Mouse (Mus musculus) intestine, embryonic 16.5 days (tissue): ENCODE results near the gene Kncn. TPM values are rescaled to one million over a fixed set of nuclear protein-coding genes. Genes with fewer than 3 reads are reported as not detected.

Source experiments
- ATAC-seq: fragments of 200-750 bp; cut with Nextera tagmentation; 2 replicates; pipeline ENCODE4 v1.8.0; 2017; ENCODE audit warnings: moderate TSS enrichment, moderate library complexity
- H3K27ac ChIP-seq: fragments of 300-500 bp; sonication (generic); 2 replicates; pipeline ENCODE4 v1.5.1; 2014; ENCODE audit warnings: mild to moderate bottlenecking, low read length
- H3K27me3 ChIP-seq: fragments of 300-500 bp; sonication (generic); replicated peaks from 2 replicates; pipeline ENCODE4 v1.6.1; 2014; ENCODE audit warnings: low read length, control low read depth, mixed read lengths; ENCODE audit not compliant: control insufficient read depth, insufficient read depth
- H3K36me3 ChIP-seq: fragments of 300-500 bp; sonication (generic); 2 replicates; pipeline ENCODE4 v1.6.1; 2014; ENCODE audit warnings: low read length, control low read depth; ENCODE audit not compliant: control insufficient read depth, insufficient read depth
- H3K4me1 ChIP-seq: fragments of 300-500 bp; sonication (generic); 2 replicates; pipeline ENCODE4 v1.6.1; 2014; ENCODE audit warnings: low read length, control low read depth, mixed read lengths; ENCODE audit not compliant: control insufficient read depth, insufficient read depth
- H3K4me2 ChIP-seq: fragments of 300-500 bp; sonication (generic); 2 replicates; pipeline ENCODE4 v1.6.1; 2014; ENCODE audit warnings: low read depth, low read length, control low read depth
- H3K4me3 ChIP-seq: fragments of 300-500 bp; sonication (generic); 2 replicates; pipeline ENCODE4 v1.5.1; 2014; ENCODE audit warnings: mild to moderate bottlenecking, low read length
- H3K9ac ChIP-seq: fragments of 300-500 bp; sonication (generic); 2 replicates; pipeline ENCODE4 v1.6.1; 2014; ENCODE audit warnings: low read depth, low read length
- H3K9me3 ChIP-seq: fragments of 300-500 bp; sonication (generic); 2 replicates; pipeline ENCODE4 v1.6.1; 2016; ENCODE audit warnings: low read length, control low read depth; ENCODE audit not compliant: control insufficient read depth
- WGBS: fragments of 180-500 bp; shearing (Covaris S2); extraction: QIAGEN DNeasy Blood & Tissue Kit; methylation state at CpG from one replicate; pipeline ENCODE4 v1.1.7; 2014; 5-methylcytosine and 5-hydroxymethylcytosine counted together
- polyA plus RNA-seq: library from polyadenylated mRNA; unstranded; fragments of >200 nt; fragmentation: Nextera tagmentation; extraction: Ambion mirVana; gene quantifications from 2 replicates; pipeline ENCODE4 v1.2.1, GENCODE M21; 2015

Gene Kncn
- polyA plus RNA-seq, 1 experiment from 2014 or later, result not detected

DNA sequence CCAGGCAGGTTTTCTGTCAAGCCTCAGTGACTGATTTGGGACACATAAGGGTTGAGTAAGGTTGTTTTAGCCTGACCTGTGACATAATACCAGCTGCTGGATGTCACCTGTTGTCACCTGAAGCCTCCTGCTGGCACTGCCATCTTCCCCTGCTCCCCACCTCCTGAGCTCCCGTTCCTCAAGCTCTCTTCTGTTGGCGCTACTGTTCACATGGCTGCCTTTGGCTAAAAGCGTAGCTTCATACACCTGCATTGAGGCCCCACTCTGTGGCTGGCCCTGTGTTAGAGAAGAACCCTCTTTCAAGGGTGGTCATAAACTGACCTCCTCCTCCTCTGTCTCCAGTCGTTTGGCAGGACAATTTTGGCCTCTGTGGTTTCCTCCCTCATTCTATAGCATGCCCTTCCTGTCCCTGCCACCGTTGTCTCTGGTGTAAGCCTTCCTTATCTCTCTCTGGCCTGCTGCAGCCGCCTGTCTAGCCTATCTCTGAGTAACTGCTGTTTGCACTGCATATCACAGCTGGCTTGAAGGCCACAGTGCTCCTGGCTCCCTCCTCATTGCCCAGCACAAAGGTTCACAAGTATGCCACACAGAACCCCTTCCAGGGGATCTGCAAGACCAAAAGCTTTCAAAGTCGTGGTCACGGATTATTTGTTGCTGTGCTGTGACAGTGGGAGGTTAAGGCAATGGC, 35.1 kb upstream of the Kncn start:
- Histone ChIP-seq H3K36me3 (no peaks in the 10 kb centered on the region; the same call in 1 of the 2 replicates), H3K9me3 (no peaks in the 10 kb centered on the region), H3K9ac (no peak overlapping the region), H3K4me1 (peaks cover 4% of the 10 kb centered on the region; the same call in 1 of the 2 replicates), H3K27ac (peak overlapping the region; percentile 26; the same call in 1 of the 2 replicates), H3K4me3 (no peak overlapping the region), H3K27me3 (no peaks in the 10 kb centered on the region), H3K4me2 (no peak overlapping the region)
- ATAC-seq, result peak; percentile 95
- 42% methylated on average over 8 of the region's 8 CpGs for WGBS

DNA sequence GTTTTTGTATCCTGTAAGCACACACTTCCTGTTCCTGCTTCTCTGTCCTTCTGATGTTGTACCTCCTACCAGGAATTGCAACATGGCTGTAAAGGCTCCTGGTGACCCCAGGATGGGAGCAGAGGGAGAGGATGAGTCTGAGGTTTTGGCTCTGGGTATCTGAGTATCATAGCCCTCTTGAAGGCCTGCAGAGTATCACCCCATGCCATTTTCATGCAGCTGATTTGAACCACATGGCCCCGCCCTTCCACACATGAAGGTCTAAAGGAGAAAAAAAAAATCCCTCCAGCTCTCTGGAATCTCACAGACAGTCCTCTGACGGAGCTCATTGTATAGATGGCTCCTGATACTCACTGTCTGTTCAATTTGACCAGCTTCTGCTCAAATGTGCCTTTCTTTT, 34.1 kb upstream of the Kncn start:
- H3K27ac ChIP-seq, result 0 out of 2 replicates have a peak overlapping the region, but pooled peaks have one; percentile 26
- H3K9me3 ChIP-seq, result no peaks in the 10 kb centered on the region
- H3K36me3 ChIP-seq, result no peaks in the 10 kb centered on the region; the same call in 1 of the 2 replicates
- H3K4me2 ChIP-seq, result no peak overlapping the region
- peaks cover 4% of the 10 kb centered on the region; the same call in 1 of the 2 replicates for H3K4me1 ChIP-seq
- H3K27me3 ChIP-seq, result no peaks in the 10 kb centered on the region
- WGBS, result 88% methylated on average over 2 of the region's 2 CpGs
- ATAC-seq, result no peak
- H3K9ac ChIP-seq, result no peak overlapping the region
- H3K4me3 ChIP-seq, result no peak overlapping the region

DNA sequence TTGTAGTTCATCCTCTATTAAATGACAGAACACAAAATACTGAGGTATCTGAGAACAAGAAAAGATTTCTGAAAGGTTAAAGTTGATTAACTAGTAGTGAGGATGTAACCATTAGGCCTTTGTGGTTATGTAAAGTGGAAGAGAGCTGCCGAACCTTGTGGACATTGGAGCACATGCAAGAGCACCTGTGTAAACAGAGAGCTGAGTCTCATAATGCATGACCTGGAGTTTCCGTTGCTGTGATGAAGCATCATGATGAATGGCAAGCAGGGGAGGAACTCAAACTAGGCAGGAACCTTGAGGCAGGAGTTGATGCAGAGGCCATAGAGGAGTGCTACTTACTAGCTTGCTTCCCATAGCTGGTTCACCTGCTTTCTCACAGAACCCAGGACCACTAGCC, 33.6 kb upstream of the Kncn start:
- peaks cover 4% of the 10 kb centered on the region; the same call in 1 of the 2 replicates for H3K4me1 ChIP-seq

DNA sequence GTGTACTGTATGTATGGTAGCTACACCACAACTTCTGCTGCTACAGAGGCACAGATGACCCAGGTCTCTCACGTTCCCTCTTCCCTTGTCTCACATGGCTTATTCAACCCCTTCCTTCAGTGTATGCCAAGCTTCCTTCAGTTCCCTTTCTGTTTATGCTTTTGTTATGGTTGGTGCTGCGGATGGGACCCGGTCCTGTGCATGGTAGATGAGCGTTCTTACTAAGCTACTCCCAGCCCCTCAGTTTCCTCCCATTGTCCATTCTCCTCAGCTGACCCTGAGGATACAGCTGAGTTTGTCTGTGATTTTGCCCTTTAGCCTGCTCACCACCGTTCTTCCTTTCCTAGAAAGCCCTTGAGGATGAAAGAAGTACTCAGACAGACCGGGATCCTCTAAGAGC, 32.6 kb upstream of the Kncn start:
- H3K9me3 ChIP-seq, result no peaks in the 10 kb centered on the region
- no peaks in the 10 kb centered on the region for H3K27me3 ChIP-seq
- H3K36me3 ChIP-seq, result no peaks in the 10 kb centered on the region; the same call in 1 of the 2 replicates
- ATAC-seq, result no peak
- 85% methylated on average over 6 of the region's 6 CpGs for WGBS
- no peak overlapping the region for H3K9ac ChIP-seq
- H3K4me1 ChIP-seq, result peaks cover 4% of the 10 kb centered on the region; the same call in 1 of the 2 replicates
- no peak overlapping the region for H3K4me3 ChIP-seq
- H3K4me2 ChIP-seq, result no peak overlapping the region
- no peak overlapping the region for H3K27ac ChIP-seq

More for the DNA sequence above, 33.6 kb upstream of the Kncn start:
- Histone ChIP-seq H3K4me3 (no peak overlapping the region), H3K4me2 (no peak overlapping the region), H3K9ac (no peak overlapping the region), H3K9me3 (no peaks in the 10 kb centered on the region), H3K36me3 (no peaks in the 10 kb centered on the region; the same call in 1 of the 2 replicates), H3K27me3 (no peaks in the 10 kb centered on the region), H3K27ac (no peak overlapping the region)
- ATAC-seq, result no peak
- WGBS, result 42% methylated on average over 2 of the region's 2 CpGs

DNA sequence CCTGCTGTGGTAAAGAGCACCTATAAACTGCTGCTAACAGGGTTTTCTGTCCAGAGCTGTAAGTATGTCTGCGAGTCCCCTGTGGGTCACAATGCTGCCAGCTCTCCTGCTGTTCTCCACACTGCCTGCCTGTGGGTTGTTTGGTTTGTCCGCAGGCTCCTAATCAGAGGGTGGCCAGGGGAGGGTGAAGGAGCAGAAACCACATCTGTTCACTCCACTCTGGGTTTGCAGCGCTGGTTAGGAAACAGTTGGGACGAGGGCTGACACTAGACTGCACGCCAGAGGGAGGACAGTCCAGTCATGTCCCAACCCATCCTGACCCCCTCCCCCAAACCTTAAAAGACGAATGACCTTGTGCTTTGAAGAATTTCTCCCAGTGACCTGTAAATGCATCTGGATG, 29.1 kb upstream of the Kncn start:
- 60% methylated on average over 6 of the region's 6 CpGs for WGBS
- H3K9me3 ChIP-seq, result no peaks in the 10 kb centered on the region
- no peak for ATAC-seq
- H3K27me3 ChIP-seq, result no peaks in the 10 kb centered on the region
- no peak overlapping the region for H3K4me3 ChIP-seq
- H3K4me1 ChIP-seq, result no peaks in the 10 kb centered on the region
- no peak overlapping the region for H3K4me2 ChIP-seq
- H3K36me3 ChIP-seq, result peaks cover 7% of the 10 kb centered on the region
- no peak overlapping the region for H3K9ac ChIP-seq
- H3K27ac ChIP-seq, result no peak overlapping the region

DNA sequence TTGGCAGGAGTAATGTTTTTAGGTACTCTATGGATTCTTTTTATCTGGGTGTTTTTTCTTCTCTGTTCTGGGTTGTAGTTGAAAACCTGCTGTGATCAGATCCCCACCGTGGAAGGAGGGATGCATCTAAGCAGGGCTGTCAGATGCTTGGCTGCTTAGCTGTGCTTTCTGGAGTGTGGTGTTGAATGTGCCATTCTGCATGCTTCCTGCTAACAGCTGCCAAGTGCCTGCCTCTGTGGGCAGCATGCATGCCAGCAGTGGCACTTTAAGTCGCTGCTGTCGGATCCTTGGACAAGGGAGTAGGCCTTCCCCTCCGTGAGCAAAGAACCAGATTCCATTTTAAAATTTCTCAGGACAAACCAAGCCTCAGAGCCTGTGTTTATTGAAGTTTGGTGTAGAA, 28.6 kb upstream of the Kncn start:
- Histone ChIP-seq H3K9me3 (no peaks in the 10 kb centered on the region), H3K4me2 (no peak overlapping the region), H3K36me3 (peaks cover 7% of the 10 kb centered on the region), H3K27me3 (no peaks in the 10 kb centered on the region), H3K27ac (no peak overlapping the region), H3K9ac (no peak overlapping the region), H3K4me1 (no peaks in the 10 kb centered on the region), H3K4me3 (no peak overlapping the region)
- ATAC-seq, result no peak
- 69% methylated on average over 4 of the region's 4 CpGs for WGBS

DNA sequence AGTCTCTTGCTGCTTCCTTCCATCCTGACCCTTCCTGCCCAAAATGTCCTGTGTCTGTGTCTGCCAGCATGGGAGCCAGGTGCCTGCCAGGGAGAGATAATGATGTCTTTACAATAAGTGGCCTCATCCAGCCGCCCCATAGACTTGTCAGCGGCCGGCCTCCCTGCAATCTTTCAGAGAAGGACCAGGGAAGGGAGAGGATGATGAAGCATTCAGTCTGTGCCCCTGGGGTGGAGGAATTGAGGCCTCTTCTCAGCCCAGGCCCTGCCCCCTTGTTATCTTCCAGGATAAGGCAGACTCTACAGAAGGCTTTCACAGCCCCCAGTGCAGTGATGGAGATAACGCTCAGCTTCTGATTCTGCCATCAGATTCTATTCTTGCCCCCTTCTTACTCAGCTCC, 27.9 kb upstream of the Kncn start:
- peak; percentile 53; the same call in 1 of the 2 replicates for ATAC-seq
- H3K27me3 ChIP-seq, result no peaks in the 10 kb centered on the region
- 67% methylated on average over 4 of the region's 4 CpGs for WGBS

DNA sequence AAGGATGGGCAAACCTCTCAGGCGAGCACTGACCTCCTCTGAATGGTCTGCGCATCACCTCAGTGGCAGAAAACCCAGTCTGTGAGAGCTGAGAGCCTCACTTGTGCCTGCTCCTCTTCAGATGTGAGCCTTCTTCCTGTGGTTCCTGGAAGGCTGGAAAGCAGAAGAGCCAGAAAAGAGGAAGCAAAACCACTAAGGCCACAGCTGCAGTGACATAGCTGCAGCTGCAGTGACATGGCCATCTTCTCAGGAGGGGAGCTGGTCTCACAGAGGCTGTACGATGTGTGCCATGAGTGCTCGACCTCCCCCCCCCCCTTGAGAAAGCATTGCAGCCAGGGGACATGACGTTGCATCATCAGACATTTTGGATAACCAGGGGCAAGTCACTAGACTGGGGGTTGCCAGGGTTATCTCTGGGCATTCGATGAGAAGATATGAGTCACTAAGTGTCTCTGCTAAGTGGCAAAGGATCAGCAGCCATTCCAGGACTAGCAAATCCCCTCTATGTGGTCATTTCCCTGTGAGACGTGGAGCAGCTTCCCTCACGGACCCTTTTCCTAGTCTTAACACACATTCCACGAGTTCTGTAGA, 26.8 kb upstream of the Kncn start:
- no peak for ATAC-seq
- H3K36me3 ChIP-seq, result peaks cover 7% of the 10 kb centered on the region; the same call in 1 of the 2 replicates
- no peaks in the 10 kb centered on the region for H3K27me3 ChIP-seq
- no peaks in the 10 kb centered on the region for H3K9me3 ChIP-seq
- no peaks in the 10 kb centered on the region for H3K4me1 ChIP-seq
- no peak overlapping the region for H3K4me2 ChIP-seq
- WGBS, result 82% methylated on average over 9 of the region's 9 CpGs
- H3K27ac ChIP-seq, result no peak overlapping the region
- no peak overlapping the region for H3K9ac ChIP-seq
- H3K4me3 ChIP-seq, result no peak overlapping the region

More for the DNA sequence above, 27.9 kb upstream of the Kncn start:
- no peak overlapping the region for H3K27ac ChIP-seq
- H3K9ac ChIP-seq, result no peak overlapping the region
- no peaks in the 10 kb centered on the region for H3K4me1 ChIP-seq
- H3K4me3 ChIP-seq, result no peak overlapping the region
- H3K36me3 ChIP-seq, result peaks cover 7% of the 10 kb centered on the region
- no peaks in the 10 kb centered on the region for H3K9me3 ChIP-seq
- no peak overlapping the region for H3K4me2 ChIP-seq

DNA sequence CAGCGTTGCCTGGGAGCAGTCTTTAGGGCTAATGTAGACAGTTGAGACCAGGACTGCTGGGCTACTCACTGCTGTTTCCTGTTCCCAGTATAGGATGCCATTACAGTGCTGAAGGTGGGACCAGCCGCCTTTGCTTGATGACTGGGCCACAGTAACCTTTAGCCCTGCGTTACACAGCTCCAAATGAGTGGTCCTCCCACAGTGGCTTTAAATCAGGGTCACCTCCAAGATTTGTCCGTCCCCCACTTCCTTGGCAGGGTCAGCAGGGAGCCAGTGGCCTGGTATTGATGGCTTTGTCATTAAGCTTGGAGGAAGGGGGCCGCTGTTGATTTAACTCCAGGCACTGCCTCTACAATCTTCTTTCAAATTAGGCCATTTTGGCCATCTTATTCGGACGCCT, 20.8 kb upstream of the Kncn start:
- Histone ChIP-seq H3K9ac (no peak overlapping the region), H3K9me3 (no peaks in the 10 kb centered on the region), H3K27me3 (no peaks in the 10 kb centered on the region), H3K4me3 (no peak overlapping the region), H3K4me2 (no peak overlapping the region), H3K36me3 (peaks cover 5% of the 10 kb centered on the region; the same call in 1 of the 2 replicates), H3K4me1 (no peaks in the 10 kb centered on the region), H3K27ac (no peak overlapping the region)
- WGBS, result 64% methylated on average over 7 of the region's 7 CpGs
- ATAC-seq, result no peak
